Mouse (Mus musculus) G1E (cell line): ENCODE measurements at regions not wholly inside any gene's neighbourhood (a gene's known extent, or its start where the extent isn't known, plus 50 kb on each side); places are given as distances from the start of the nearest gene placed in this dataset.

Experiments used
- CTCF ChIP-seq: IDR thresholded peaks from 2 replicates; pipeline ENCODE4 v1.5.1; 2012; ENCODE audit warnings: low read depth, low read length, inconsistent platforms, mixed read lengths
- GATA1 ChIP-seq: IDR thresholded peaks from 2 replicates; pipeline ENCODE4 v1.6.1; 2012; ENCODE audit warnings: borderline replicate concordance, low read length, inconsistent platforms, mixed read lengths
- GATA2 ChIP-seq: IDR thresholded peaks from 2 replicates; pipeline ENCODE4 v1.6.1; 2012; ENCODE audit warnings: low read depth, low read length, inconsistent platforms, borderline replicate concordance
- TAL1 ChIP-seq: conservative IDR thresholded peaks from 2 replicates; pipeline ENCODE4 v1.6.1; 2012; ENCODE audit warnings: low read depth, low read length, inconsistent platforms, mixed read lengths

DNA sequence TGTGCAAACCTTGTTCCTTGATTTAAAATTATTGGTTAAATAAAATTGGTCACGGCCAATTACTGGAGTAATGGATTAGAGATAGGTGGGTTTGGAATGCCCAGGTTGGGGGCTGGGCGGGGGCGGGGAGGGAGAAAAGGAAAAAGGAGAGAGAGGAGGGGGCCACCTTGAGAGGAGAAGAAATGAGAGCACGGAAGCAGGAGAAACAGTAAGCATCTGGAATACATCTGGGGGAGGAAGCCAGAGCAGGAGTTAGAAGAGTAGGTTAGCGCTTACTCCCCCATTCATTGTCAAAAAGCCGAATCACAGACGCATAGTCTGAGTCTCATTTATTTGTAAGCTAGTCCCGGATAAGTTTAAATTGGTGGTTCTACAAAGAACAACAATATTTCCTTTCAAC lies 50.8 kb upstream of the Tbl1xr1 start:
- TF ChIP-seq CTCF, result no peak
- no peak for TF ChIP-seq GATA1
- no peak for TF ChIP-seq GATA2
- no peak for TF ChIP-seq TAL1
